Mouse (Mus musculus) lung, postnatal 4 days (tissue): ENCODE measurements around the gene Scimp.
A peak's percentile ranks its signal among the peaks of the same experiment; 100 is the strongest.
"Not testable (repeated sequence)": the region's sequence is repeated elsewhere in the genome, so short reads cannot be mapped to it uniquely, and the experiment has no call there.

Experiments
- DNase-seq, 2 experiments: peaks; one replicate each; pipeline ENCODE4 v3.0.0; 2021

Scimp gene

DNA sequence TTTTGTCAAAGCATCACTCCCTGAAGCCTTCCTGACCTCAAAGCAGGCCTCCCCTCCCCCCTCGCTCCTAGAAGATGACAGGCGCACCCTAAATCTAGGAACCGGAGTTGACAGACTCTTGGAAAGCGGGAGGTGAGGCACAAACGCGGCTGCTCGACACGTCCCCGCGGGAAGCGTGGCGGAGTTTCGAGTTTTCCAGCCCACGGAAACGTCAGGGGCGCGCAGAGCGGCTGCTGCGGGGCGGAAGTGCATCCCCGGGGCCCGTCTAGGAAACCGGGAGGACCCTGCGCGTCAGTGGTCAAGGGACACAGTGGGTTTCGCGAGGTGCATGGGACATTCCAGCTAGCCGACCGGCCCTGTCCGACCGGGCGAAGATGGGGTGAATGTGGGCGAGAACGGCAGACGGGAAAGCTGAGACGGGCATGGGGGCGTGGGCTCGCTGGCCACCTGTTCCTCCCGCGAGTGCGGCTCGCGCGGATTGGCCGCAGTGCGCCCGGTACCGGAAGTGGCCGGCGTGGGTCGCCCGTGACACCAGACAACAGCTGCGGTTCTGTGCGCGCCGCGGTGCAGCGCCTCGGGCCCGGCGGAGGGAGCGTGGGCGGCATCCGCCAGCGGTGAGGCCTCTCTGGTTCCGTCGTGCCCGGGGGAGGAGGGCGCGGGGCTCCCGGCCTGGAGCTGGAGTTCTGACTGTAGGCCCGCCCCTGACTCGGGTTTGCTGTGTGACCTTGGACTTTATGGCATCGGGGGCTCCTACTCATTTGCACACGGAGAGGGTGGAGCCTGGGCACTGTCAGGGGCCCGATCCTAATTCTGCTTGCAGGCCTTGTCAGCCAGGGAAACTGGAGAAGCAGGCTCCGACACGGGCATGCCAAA is 48.2 kb downstream of the Scimp start, which contains the start of gene Zfp3:
Zfp3 (plus strand) TSS at position 274 of the 873 bp plus-strand sequence.
- peak; percentile 84 to 88 for DNase-seq

DNA sequence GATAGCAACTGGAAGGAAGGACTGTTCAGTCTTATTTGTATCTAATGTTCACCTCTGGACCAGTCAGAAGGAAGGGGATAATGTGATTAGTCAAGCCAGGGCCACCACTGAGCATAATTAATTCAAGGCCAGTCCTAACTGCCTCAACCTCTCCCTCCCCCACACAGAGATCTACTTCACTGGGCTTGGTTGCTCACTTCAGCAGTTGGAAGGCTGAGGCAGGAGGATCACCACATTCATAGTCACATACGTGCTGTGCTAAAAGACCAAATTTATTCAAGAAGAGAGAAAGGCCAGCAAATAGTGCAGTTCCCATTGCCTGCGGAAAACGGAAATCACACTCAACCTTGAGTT is 48.8 kb downstream of the Scimp start:
- no peak for DNase-seq

DNA sequence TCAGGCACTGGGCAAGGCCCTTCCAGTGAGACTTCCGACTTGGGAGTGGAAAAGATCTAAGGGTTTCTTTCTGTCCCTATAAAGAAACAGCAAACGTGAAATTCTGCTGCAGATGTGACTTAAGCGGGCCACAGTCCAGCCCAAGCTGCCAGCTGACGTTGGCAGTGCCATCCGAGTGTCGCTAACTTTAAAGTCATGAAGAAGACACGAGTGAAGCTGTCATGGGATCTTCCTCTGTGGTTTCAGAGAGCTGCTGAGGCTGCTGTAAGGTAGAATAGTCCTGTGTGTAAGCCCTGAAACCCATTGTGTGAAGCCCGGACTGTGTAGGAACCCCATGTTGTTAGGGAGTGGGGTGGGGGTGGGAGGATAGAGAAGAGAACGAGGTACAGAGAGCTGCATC is 49.7 kb downstream of the Scimp start:
- DNase-seq = no peak

DNA sequence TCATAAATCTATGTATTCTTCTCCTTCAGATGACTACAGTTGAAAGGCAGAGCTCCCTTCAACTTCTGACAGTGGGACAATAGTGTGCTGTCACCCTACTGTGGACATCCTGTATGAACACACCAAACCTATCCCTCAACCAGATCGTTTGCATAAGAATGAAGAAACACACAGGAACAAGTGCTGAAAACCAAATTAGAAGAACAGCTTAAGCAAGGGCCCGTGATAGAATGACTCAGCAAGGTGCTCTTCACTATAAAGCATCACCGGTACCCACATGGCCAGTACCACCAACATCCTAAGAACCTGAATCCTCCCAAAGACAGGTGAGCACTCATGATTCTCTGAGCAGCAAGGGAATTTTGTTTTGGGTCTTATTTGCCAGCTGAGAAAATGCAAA is 51.9 kb downstream of the Scimp start:
- not testable (repeated sequence) for DNase-seq

DNA sequence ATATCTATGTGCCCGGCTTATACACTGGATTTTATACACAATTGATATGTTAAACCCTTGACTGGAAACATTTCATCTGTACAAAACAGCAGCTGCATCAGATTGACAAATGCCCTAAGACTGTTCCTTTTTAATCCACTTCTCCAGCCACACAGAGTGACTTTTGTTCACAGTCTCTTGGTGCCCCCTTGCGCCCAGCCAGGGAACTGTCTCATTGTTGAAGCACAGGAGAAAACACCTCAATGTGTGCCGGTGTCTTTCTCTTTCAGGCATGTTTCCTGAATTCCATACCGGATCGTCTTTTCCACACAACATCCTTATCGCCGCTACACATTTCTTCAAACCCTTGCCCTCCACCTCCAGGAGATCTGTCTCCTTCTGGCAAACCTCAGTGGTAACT is 56.7 kb downstream of the Scimp start:
- DNase-seq = peak; percentile 65 to 85

DNA sequence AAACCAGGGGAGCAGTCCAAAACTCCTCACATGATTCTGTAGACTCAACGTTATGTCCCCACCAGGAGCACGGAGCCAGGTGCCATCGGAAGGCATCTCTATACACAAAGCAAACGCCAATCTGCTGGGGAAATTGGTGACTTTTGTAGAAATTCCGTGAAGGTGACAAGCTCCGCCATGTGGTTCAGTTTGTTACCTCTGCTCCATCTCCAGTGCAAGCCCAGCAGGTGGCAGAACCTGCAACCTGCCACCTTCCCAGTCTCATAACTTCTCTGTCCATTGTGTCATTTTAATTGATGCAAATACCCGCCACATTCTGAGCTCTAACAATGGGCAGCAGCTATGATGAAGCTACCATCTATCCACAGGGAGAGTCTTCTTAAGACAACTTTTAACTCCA is 57.4 kb downstream of the Scimp start:
- DNase-seq = no peak

DNA sequence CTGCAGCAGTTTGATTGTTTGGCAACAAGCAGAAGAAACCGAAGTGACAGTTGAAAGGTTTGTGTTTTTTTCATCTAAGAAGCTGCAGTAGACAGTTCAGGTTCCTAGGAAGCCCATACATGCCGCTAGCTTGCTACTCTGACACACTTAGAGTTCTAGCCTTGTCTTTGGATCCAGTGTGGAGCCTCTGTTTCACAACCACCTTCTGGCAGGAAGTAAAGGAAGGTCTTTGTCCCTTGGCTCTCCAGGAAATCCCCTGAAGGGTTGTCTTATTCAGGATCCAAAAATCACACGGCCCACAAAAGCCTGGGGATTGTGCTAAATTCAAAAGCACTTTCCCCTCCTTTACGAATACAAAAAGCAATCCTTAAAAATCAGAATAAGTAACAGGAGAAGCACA is 57.9 kb downstream of the Scimp start:
- no peak for DNase-seq

DNA sequence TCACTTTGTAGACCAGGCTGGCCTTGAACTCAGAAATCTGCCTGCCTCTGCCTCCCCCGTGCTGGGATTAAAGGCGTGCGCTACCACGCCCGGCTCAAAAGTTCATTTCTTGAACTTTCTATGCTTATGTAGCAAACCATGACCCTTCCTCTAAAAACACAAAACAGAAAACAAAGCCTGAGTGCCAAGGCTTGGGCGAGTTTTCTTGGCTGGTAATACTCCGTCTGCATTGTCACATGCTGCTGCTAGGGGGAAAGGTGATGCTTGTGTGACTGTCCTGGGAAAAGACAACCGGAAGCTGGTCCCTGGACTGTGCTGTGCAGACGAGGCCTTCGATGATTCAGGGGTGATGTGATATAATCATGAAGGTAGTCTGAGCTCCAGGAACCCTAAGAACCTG is 59.2 kb downstream of the Scimp start:
- no peak for DNase-seq

DNA sequence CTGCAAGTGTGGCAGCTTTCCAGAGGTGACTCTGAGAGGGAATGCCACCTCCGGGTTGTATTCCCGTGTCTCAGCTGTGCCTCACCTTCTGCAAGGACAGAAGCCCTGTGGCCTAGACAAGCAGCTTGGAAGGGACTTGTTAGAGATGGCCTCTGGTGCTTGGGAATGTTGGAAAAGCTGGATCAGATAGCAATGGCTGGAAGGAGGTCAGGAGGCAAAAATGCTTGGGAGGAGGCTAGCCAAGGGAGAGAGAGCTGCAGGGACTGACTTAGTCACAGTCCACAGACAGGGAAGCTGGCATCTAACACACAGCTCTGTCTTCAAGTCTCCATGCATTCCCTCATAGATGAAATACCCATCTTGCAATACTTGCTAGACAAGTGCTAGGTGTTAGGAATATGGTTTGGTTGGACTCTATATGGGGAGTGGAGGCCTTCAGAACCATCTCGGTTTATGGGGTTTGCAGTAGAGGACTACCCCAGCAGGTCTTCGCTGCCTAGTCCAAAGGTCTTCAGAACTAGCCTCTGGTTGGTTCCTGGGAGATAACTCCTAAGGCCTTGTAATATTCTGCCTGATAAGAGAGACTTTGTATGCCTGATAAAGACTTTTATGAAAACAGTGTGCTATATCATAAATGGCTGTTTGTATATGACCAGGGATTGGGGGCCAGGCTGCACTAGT is 59.9 kb downstream of the Scimp start:
- DNase-seq = no peak

DNA sequence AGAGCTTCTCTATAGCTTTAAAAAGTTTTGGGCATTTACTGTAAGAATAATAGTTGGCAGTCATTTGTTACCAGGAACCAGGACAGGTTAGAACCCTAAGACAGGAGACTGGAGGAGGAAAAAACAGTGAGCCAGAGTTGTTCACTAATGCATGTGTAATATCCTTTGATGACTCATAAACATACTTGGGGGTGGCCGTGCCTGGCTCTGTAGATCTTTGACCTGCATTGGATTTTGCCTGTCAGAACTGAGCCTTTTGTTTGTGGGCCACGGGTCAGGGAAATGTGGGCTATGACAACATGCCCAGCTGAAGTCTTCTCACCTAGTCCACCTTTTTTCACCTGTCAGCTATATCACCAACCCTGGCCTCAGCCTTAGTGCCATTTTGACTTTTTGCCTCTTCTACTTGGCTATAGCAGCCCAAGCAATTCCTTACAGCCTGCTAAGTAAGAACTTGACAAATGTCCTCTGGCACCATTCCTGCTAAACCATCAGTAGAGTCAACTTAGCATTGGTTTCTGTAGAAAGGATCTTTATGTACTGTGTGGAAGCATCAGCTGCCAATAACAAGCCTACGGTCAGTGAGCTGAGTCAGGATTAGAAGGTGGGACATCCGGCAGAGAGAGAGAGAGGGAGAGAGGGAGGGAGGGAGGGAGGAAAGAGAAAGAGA is 64.4 kb downstream of the Scimp start:
- DNase-seq = no peak

DNA sequence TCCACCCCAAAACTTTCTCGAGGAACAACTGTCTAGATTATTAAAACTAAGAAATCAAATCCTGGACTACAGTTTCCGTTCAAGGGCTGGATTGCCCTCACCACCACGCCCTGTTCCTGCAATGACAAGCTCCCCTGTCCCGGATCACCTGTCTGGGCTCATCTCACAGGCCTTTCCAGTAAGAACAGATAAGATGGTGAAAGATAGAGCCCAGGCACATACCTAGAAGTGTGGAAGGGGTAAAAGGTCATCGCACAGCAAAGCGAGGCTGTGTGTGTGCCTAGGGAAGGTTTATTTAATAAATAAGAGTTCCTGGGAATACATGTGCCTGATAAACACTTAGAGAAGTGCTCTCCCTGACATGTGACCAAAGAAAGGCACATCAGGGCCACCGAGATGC is 66.8 kb downstream of the Scimp start:
- DNase-seq = no peak

DNA sequence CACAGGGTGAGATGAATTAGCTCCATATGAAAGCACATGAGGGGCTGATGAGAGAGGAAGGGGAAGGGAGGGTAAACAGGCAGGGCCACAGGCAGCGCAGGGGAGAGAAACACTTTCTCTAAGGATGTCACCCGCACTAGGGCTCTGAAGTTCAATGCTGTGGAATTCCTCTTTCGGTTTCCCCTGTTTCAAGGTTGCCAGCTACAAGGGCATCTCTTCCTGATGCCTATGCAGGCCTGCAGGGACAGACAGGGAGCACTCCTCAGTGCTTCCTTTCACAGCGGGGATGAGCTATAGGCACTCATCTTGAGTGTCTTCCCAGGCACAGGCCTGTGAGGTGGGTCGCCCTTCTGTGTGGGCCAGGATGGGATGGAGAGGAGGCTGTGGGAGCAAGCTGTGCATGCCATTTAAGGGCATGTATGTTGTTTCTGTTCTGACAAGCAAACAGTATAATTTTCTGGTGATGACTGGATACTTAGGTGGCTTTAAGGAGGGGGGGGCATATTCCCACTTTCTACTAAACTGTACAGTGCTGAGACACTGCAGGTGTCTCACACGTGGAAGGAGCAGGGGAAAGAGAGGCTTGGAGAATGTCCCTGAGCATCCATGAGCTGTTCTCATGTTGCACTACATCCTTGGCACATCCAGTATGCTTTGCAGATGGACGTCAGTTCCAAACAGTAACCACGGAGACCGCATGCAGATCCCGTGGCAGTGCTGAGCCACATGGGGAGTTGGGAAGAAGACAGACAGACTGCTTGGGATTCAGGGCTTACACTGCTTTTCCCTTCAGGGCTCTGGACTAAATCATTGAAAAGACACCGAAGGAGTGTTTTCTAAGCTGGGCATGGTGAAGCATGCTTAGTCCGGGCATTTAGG is 69.6 kb downstream of the Scimp start:
- DNase-seq = no peak

DNA sequence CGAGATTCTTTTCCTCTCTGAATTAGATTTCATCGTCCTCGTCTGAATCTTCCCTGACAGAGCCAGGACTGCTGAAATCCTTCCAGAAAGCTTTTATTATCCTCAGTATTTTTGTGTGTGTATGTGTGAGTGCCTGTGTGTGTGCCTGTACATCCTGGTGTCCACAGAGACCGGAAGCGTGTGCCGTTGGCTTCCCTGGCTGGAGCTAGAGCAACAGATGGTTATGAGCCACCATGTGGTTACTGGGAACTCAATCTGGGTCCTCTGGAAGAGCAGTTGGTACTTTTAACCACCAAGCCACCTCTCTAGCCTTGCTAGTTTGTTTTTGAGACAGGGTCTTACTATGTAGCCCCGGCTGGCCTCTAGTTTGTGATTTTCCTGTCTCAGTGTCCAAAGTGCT is 70.3 kb downstream of the Scimp start:
- DNase-seq = no peak

DNA sequence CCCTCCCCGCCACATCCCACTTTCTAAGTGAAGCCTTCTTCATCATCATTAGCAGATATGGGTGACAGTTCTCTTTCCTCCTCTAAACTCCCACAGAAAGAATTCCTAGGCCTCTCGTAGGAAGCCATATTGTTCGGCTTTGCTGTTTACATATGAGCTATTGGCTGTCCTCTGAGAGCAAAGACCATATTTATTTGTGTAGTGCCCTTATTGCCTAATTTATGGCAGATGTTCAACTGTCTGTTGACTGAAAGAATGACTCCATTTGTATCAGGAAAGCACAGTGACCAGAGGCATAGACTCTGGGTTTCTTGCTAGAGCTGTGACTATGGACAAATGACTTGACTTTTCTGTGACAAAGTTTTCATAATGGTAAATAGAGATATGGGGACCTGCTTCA is 70.8 kb downstream of the Scimp start:
- DNase-seq = no peak
